Mouse (Mus musculus) urinary bladder, postnatal 10 days (tissue): ENCODE results near the gene Vps16.

Experiments
- DNase-seq: peaks from one replicate; pipeline ENCODE4 v3.0.0; 2022; ENCODE audit warnings: low spot score

Gene Vps16

GRCm38 (mm10) chr2:130424126-130424853 lies at the start of gene Vps16, which contains the start of gene Pced1a:
Vps16 (plus strand) TSS chr2:130424339.
Pced1a (minus strand) TSS chr2:130424701.
- DNase-seq = peak; percentile 66

GRCm38 (mm10) chr2:130374951-130375350 lies 49.2 kb upstream of the Vps16 start:
- DNase-seq = no peak

- DNase-seq = no peak
Observed at GRCm38 (mm10) chr2:130383205-130383604, 40.9 kb upstream of the Vps16 start.

GRCm38 (mm10) chr2:130383895-130384294 lies 40.2 kb upstream of the Vps16 start:
- DNase-seq = no peak

- no peak for DNase-seq
Observed at GRCm38 (mm10) chr2:130386212-130386611, 37.9 kb upstream of the Vps16 start.

GRCm38 (mm10) chr2:130388796-130389195 lies 35.3 kb upstream of the Vps16 start:
- no peak for DNase-seq

GRCm38 (mm10) chr2:130390993-130391625 lies 33.0 kb upstream of the Vps16 start:
- no peak for DNase-seq

GRCm38 (mm10) chr2:130392836-130393235 lies 31.3 kb upstream of the Vps16 start:
- DNase-seq = no peak

- DNase-seq = no peak
Observed at GRCm38 (mm10) chr2:130395696-130396095, 28.4 kb upstream of the Vps16 start.

- DNase-seq = no peak
Observed at GRCm38 (mm10) chr2:130397186-130397985, 26.8 kb upstream of the Vps16 start, which contains the start of gene Cpxm1. Cpxm1 (minus strand) TSS chr2:130397574.

- DNase-seq = no peak
Observed at GRCm38 (mm10) chr2:130398091-130398490, 26.0 kb upstream of the Vps16 start.

GRCm38 (mm10) chr2:130400046-130400445 lies 24.1 kb upstream of the Vps16 start:
- DNase-seq = no peak

- no peak for DNase-seq
Observed at GRCm38 (mm10) chr2:130401891-130402290, 22.2 kb upstream of the Vps16 start.

GRCm38 (mm10) chr2:130404939-130405338 lies 19.2 kb upstream of the Vps16 start, which contains the start of the genes Gm28372 and 1700020A23Rik:
Gm28372 (plus strand) TSS chr2:130405239.
1700020A23Rik (plus strand) TSS chr2:130405259.
- no peak for DNase-seq

- no peak for DNase-seq
Observed at GRCm38 (mm10) chr2:130406178-130406577, 18.0 kb upstream of the Vps16 start, which contains the start of gene Tmem239. Tmem239 (plus strand) TSS chr2:130406478.

GRCm38 (mm10) chr2:130408194-130408593 lies 15.9 kb upstream of the Vps16 start:
- DNase-seq = no peak

GRCm38 (mm10) chr2:130411558-130412495 lies 12.3 kb upstream of the Vps16 start:
- DNase-seq = peak; percentile 54

- DNase-seq = no peak
Observed at GRCm38 (mm10) chr2:130412775-130413174, 11.4 kb upstream of the Vps16 start.

- no peak for DNase-seq
Observed at GRCm38 (mm10) chr2:130414094-130414856, 9.9 kb upstream of the Vps16 start.
